Mouse (Mus musculus) retina, embryonic 14.5 days (tissue): ENCODE results near the gene Prkcd.

Experiments used
- DNase-seq: peaks from one replicate; pipeline ENCODE4 v3.0.0-alpha.2; 2015; ENCODE audit warnings: low spot score

Gene Prkcd

DNA sequence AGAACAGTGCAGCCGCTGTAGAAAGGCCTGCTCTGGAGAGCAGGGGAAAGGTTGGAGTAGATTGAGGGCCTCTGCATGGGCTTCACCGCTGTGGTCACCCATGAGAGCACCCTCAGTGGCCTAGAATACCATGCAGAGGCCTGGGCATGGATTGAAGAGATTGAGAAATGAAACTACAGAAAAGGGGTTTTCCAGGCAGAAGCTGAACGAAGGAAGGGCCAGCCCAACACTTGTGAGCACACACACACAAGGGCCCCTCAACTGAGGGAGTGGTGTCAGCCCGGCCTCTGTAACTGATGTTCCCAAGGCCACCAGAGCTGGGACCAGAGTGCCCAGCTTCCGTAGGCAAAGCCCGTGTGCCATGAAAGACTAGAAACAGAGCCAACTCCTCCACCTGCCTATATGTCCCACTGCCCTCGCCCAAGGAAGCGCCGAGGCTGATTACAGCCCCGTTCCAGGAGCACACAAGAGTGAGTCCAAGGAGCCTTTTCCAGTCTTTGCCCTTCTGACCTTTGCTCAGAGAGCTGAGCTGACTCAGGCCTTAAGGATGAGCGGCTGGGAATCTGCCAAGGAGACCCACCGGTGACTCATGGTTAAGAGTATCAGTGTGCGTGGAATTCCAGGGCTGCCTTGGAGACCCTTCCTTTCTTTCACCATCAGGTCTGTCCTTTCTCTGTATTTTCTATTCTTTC lies 9.4 kb upstream of the Prkcd start:
- no peak for DNase-seq

DNA sequence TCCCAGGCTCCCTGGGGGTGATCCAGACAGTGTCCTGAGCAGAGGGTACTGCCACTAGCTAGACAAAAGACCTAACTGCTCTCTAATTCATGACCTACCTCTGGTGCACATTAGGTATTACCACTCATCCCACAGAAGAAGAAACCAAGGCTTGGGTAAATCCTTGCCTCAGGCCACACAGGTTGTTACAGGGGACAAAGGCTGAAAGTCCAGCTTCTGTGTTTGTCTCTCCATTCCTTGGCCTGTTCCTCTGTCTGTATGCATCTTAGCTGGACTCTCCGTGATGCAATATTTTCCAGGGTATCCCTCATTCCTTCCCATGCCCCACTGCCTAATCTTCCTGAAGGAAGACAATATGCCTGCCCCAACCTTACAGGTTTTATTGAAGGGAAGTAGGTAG lies 8.4 kb upstream of the Prkcd start:
- DNase-seq: no peak

DNA sequence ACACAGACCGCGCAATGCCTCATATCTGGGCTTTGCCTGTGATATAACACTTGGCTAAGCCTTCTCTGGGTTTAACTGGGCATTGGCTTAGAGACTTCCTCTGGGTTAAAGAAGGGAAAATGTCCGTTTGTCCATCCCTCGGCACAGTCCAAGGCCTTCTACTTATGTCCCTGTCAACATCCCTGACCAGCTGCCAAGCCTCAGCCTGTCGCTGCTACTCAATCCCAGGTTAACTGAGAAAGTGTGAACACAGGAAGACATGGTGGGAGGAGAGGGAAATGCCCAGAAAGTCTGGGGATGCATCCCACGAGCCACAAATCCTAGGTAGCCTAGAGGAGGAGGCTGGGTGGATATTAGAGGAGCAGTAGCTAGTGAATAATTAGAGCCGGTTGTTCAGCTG lies 7.7 kb upstream of the Prkcd start:
- DNase-seq: no peak

DNA sequence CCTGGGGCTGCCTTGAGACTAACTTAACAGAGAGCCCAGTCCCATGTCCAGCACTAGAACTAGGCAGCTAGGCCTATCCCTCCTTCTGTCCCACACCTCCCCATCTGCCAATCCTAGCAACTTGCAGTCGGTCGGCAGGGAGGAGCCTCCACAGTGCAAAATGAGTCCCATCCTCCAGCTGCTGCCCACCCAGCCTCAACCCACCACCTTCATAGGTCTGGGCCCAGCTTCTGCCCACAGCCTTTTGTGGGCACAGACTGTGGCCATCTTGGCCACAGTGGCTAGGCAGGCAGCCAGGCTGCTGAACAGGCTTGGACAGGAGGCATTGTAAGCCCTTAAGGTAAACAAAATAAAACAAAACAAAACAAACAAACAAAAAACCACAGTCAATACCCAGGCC lies 5.8 kb upstream of the Prkcd start:
- no peak for DNase-seq

DNA sequence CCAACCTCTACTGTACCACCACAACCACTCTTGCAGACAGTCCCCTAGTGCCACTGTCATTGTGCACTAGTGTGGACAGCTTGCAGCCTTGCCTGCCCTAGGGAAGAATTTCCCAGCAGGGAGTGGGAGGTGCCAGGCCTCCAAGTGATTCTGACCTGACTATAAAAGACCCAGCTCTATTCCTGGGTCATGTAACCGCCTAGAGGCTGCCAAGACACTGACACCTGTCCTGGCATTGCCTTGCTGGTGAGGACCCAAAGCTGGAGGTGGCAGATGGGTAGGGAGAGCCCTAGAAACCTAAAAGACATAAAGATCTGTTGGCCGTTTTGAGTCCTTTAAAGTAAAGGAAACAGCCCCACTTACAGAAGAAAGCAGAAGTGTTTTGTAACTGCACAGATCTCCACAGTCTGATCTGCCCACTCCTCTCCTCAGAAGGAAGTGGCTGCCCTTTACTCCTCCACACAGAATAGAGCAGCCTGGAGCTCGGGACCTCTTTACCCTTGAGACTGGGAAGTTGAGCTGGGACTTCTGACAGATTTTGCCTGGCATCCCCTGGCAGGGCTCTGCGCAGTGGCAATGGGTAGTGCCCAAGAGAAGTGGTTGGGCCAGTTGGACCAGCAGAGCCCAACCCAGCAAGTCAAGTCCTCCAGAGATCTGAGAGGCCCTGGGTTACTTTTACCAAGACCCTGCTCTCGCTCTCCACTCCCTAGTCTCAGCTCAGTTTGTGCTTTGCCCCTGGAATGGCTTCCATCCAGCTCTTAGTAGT lies 5.0 kb upstream of the Prkcd start:
- no peak for DNase-seq

DNA sequence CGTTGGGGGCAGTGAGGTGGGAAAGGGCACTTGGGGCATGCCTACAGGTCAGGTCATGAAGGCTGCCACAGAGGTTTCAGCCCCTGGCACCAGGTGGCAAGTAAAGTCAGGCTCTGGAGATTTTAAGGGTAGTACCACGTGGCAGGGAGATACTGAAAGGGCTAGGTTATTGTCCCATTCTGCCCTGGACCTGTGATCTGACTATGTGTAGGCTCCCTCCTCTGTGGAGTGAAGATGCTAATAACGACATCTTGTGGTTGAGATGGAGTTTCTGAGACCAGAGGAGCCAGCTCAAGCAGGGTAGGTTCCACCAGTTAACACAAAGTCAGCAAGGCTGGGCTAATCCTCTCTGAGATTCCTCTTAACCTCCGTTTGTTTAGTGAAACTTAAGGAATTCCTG lies 3.8 kb upstream of the Prkcd start:
- no peak for DNase-seq

DNA sequence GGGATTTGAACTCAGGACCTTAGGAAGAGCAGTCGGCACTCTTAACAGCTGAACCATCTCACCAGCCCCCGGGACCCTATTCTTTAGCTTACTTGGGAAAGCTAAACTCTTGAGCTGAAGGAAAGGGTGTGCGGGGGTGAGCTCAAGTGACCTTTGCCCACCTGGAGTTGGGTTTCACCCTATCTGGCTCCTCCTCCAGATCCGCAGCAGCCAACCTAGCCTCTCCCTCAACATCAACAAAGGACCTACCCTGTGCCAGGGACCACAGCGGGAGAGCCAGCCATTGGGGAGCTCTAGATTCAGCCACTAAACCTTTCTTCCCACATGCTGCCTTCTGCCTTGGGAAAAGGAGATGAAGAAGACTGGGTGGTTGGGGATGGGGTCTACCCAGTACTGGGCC lies 2.2 kb upstream of the Prkcd start:
- DNase-seq: no peak

DNA sequence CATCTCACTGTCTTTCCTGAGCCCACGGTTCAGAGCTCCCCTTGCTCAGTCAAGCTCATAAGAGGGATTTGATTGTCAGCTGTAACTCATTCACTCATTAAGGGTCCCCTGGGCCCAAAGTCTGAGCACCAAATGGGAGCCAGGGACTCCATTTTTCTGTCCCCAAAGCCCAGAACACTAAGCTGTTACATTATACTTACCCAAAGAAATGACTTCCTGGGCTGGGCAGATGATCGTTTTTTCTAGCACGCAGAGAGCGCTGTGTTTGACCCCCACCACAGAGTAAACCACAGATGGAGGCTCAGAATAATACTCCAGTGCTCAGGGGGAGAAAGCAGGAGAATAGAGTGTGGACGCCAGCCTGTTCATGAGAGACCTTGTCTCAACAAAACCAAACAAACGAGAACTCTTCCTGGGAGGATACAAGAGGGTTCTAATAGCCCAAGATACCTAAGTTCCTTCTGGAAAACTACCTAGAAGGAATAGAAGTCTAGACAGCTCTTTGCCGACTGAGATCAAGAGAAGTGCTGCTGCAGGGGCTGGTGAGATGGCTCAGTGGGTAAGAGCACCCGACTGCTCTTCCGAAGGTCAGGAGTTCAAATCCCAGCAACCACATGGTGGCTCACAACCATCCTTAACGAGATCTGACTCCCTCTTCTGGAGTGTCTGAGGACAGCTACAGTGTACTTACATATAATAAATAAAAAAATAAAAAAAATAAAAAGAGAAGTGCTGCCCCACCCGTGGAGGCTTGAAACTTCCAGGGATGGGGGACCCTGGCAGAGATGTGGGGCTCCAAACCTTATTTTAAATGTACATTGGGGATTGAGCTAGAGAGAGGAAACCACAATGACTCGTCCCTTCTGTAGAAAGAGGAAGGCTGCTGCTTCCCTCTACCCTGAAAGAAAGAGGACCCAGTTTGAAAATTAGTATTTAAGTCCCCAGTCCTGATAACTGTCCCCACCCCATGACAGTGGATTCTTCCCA lies 1.0 kb upstream of the Prkcd start:
- no peak for DNase-seq

DNA sequence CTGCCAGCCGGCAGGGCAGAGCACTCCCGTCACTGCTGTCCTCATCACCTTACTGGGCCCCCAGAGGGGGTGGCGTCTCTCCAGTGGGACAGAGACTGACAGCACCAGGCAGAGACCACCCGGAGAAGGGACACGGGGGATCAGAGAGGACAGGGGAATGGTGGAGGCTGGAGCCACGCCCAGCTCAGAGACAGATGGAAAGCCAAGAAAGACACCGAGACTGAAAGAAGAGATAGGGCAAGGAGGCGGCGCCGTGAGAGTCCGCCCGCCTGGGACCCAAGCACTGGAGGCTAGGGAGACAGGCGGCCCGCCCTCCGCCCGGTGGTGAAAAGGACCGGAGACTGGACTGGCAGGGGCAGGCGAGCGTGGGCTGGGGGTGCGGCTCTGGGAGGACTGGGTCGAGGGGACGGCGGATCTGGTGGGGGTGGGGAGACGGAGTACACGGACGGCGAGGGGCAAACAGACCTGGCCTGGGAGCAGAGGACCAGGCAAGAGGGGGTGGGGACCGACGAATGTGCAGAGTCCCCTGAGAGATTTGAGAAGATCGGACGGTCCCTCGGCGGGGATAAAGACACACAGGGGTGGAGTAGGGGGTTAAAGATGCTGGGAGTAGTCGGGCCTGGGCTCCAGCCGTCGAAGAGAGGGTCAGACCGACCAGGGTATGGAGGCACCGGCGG lies 741 bp downstream of the Prkcd start:
- peak; percentile 62 for DNase-seq

DNA sequence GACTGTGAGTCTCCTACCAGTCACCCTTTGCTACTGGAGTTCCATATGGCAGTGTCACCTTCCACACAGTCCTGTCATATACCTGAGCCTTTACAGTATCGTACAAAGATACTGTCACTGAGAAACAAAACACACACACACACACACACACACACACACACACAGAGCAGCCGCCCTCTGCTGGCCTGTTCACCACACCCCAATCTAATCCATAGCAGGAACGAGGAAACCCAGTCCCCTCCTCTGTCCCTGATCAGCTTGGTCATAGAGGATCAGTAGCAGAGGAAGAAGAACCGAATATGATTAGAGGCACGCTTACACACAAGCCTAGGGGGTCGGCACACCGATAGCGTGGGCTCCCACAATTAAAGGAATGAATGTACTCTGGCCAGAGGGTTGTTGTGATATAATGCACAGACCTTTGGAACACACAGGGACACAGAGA lies 1.7 kb downstream of the Prkcd start:
- peak; percentile 33 for DNase-seq

DNA sequence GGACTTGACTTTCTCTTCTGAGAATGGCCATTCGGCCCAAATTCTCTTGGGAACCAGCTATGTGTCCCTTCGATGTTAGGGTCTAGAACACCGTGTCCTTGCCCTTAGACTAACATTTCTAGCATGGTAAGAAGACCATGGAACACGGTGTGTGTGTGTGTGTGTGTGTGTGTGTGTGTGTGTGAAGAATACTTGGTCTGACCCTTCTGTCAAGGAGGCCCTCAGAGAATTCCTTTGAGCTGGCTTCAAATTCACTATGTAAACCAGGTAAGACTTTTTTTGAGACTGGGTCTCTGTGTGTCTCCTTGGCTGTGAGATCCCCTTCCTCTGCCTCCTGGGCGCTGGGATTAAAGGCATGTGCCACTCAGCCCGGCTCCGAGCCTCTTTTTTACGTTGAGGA lies 3.5 kb downstream of the Prkcd start:
- DNase-seq: no peak

DNA sequence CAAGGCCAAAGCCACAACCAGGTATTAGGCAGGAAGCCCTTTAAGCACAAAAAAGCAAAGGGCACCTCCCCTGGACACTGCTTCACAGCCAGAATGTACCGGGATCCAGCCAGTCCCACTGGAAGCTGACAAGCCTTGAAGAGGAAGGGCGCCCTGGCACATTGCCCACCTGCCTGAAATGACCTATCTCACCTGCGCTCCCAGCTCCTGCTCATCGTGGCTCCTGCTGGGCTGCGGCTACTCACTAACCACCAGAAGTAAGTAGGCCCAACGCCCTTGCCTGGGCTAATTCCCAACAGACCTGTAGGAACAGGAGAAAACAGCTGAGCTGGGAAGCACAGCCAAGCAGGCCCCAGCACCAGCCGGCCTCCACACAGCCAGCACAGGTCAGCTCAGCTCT lies 3.9 kb downstream of the Prkcd start:
- DNase-seq: no peak

DNA sequence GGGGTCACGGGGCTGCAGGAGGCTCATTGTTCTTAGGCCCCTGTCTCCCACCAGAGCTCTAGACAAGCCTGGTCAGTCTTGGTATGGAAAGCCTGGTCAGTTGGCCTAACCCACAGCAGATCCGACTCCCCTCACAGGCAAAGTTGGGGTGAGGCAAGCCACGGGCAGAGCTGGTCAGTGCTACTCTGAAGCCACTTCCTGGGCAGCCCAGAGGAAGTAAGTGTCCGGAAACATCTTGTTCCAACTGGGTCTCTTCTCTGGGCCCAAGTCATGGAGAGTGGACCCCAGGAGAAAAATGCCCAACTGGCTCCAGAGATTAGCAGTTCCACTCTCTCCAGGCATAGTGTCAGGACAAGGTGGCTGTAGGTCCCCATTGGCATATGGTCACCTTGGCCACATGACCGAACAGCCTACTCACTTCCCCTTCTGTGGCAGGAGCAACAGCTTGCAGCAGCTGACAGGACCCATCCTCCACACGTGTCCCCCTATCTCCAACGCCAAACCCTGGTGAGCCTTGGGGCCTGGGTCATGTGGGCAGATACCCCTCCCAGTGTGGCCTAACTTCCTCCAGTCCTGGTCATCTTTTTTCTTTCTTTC lies 5.9 kb downstream of the Prkcd start:
- DNase-seq: no peak

DNA sequence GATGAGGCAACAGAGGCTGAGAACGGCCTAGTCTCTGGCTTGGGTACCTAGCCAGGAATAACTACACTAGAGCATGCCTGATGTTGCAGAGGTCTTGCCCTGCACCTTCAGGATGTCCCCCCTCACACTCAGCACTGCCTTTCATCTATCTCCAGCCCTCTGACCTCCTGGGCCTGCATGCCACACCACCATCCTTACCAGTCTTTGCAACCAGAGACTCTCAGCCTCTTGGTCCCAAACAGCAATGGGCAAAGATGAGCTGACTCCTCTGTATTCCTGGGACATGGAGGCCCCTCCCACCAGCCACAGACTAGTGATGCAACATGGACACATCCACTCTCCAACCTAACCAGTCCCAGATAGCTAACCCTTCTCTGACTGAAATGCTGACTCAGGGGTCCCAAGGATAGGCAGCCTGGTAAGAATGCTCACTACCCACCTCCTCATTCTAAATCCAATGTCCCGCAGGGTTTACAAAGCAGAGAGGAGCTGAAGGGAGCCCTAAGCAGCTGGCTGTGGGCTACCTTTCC lies 7.2 kb downstream of the Prkcd start:
- DNase-seq: no peak

DNA sequence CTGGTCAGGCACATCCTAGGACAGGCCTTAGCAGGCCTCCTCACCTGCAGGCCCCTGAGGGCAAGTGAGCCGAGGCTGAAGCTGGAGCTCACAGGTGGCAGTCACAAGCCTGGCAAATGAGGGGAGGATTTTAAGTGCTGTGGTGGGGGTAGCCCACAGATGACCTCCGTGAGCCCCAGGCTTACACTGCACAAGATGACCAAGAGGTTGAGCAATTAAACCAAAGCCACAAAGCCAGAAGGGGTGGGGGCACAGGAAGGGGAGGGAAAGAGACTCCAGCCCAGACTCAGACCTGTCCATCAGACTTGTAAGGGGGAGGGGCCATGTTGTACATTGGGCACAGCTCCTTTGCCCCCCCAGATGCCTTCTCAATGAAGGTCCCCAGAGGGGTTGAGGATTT lies 9.3 kb downstream of the Prkcd start:
- no peak for DNase-seq

DNA sequence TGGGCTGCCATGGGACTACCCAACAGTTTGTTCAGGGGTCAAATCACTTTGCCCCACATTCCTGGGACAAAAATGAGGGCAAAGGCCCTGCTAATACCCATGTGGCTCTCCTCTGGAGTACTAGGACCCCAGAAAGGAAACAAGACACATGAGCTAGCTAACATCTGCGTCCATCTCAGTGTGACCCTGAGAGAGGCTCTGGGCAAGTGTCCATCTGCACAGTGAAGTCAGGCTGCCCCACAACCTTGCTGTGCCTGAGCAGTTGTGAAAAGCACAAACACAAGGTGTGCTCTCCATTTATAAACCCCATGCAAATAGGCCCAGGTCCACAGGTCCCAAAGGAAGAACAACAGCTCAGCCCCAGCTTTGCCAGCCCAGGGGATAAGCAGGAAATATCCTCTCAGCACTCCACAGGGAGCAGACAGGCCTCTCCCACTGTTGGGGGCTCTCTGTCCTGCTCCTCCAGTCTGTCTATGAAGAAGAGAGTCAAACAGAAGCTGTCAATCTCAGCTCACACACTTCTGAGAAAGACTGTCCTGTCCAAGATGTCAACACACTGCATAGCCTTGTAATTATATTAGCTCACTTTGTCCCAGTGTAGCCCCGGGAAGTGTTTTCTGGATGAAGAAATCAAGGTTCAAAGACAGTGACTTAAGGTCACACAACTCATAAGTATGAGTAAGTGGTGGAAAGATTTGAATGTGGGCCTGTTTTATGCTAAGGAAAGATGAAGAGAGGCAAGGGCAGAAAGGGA lies 12.9 kb downstream of the Prkcd start:
- DNase-seq: no peak

DNA sequence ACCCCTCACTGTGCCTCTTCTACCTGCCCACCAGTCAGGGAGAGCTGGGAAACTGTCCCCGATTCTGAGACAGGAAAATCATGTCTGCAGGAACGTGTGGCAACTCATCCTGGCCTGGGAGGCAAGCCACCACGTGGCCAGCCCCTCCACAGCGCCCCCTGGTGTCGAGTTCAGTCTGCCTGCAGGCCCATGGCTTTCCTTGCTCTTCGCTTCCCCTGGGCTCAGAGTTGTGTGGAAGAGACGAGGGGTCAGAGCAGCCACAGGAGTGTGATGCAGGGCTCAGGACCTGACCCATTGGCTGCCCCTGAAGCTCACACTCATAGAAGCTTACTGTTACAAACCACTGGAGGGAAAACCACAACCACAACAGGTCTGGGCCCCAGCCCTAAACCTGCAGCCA lies 13.5 kb downstream of the Prkcd start:
- DNase-seq: peak; percentile 85

DNA sequence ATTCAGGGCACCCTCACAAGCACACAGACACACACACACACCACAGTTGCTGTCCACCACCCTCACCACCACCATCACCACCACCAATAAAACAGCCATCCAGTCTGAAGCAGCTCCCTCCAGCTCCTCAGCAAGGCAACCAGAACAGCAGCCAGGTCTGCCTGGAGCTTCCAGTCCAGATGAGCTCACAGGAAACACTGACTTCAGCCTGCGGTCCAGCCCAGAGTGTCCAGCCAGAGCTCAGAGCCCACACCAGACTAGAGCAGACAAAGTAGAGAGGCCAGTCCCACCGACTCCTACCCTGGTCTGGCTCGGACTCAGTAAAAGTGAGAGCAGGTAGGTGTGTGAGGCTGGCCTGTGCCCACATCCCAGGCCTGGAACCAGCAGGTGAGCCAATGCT lies 15.1 kb downstream of the Prkcd start:
- no peak for DNase-seq

DNA sequence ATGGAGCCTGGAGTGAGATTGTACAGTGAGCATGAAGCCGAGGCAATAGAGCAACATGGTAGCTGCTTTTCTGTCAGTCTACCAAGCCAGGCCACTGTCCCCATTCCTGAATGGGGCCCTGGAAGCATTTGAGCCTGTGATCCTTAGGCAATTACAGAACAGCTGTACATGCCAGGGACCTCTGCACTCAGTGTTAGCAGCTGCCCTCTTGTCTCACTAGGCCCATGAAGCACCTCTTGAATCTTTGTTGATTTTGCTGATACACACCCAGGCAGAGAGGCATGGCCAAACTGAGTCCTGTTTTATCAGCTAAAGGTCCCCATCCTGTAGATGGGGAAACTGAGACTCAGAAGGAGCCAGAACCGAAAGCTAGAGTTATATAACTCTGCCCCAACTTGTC lies 15.7 kb downstream of the Prkcd start:
- DNase-seq: no peak

DNA sequence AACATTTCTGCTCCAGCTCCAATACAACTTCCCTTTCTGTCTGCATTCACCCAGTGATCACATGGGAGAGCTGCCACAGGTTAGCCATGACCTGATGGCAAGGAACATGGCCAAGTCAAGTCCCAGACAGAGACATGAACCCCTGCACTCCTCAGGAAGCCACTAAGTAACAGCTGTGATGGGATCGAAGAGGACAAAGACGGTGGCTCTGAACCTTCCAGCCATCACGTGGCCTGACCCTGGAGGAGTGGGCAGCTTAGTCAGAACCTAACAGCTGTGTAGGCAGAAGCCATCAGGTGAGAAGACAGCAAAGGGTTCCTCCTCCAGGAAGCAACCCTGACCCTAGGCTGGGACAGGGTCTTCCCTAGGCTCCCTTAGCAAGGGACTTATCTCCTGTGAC lies 16.5 kb downstream of the Prkcd start:
- no peak for DNase-seq

DNA sequence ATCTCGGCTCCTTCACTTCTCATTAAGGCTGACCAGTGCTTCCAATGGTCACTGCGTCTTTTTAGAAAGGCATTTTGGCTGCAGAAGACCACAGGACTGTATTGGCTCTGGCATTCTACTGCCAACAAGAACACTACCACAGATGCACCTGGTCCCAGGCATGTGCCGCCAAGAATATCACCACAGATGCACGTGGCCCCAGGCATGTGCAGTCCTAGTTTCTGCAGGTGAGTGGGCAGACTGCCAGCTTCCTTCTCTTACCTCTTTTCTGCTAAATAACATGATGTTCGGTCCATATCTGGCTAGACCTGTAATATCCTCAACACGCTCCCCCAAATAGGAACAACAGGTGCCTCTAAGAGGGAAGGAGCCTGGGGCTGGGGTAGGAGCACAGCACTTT lies 17.8 kb downstream of the Prkcd start:
- DNase-seq: no peak
